Mouse (Mus musculus): ENCODE measurements at regions not wholly inside any gene's neighbourhood (a gene's known extent, or its start where the extent isn't known, plus 50 kb on each side); places are given as distances from the start of the nearest gene placed in this dataset.

- no peak for TF ChIP-seq POLR2A (IDR thresholded peaks at IDR 0.05; ENCODE audit: borderline replicate concordance, insufficient read depth, low read length)
- TF ChIP-seq CTCF (IDR thresholded peaks at IDR 0.05; ENCODE audit: borderline replicate concordance, insufficient read depth, low read depth, low read length): no peak
- Histone ChIP-seq H3K27me3 (ENCODE audit: control insufficient read depth, insufficient read depth, low read length) (no peaks in the 10 kb centered on the region), H3K4me1 (ENCODE audit: control insufficient read depth, insufficient read depth, low read length) (no peaks in the 10 kb centered on the region), H3K27ac (ENCODE audit: insufficient read depth, low read length) (no peak overlapping the region), H3K4me3 (replicated peaks; ENCODE audit: insufficient read depth, low read depth, low read length) (no peak overlapping the region)
- DNase-seq: peak in 1 of 2 experiments; percentile 8
- WGBS: 4% methylated on average over 4 of the region's 4 CpGs
Observed at GRCm38 (mm10) chr11:45767081-45767480, 84.8 kb upstream of the Clint1 start.

DNA sequence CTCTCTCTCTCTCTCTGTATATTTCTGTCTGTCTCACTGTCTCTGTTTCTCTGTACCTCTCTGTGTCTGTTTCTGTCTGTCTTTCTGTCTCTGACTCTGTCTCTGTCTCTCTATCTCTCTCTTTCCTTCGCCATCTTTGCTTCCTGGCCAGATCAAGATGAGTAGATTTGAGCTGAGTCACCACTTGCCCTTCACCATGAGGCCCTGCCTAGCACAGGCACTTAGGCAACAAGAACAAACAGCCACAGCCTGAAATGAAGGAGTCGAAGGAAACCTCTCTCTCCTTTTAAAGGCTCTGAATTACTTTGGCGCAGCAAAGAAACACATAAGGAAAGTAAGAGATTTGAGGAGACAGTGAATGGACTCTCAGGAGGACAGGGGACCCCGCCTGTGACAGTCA is 69.4 kb upstream of the Clint1 start:
- no peaks in the 10 kb centered on the region for H3K4me1 ChIP-seq (ENCODE audit: control insufficient read depth, insufficient read depth, low read length)
- no peak overlapping the region for H3K27ac ChIP-seq (ENCODE audit: insufficient read depth, low read length)
- TF ChIP-seq POLR2A (IDR thresholded peaks at IDR 0.05; ENCODE audit: borderline replicate concordance, insufficient read depth, low read length) (no peak), CTCF (IDR thresholded peaks at IDR 0.05; ENCODE audit: borderline replicate concordance, insufficient read depth, low read depth, low read length) (no peak)
- no peak overlapping the region for H3K4me3 ChIP-seq (replicated peaks; ENCODE audit: insufficient read depth, low read depth, low read length)
- H3K27me3 ChIP-seq (ENCODE audit: control insufficient read depth, insufficient read depth, low read length): no peaks in the 10 kb centered on the region; the same call in 1 of the 2 replicates
- WGBS: 92% methylated on average over 4 of the region's 4 CpGs
- DNase-seq: no peak

GRCm38 (mm10) chr11:45785806-45786205 is 66.0 kb upstream of the Clint1 start:
- 81% methylated on average over 9 of the region's 9 CpGs for WGBS
- no peak for DNase-seq
- H3K27ac ChIP-seq (ENCODE audit: insufficient read depth, low read length): no peak overlapping the region
- H3K27me3 ChIP-seq (ENCODE audit: control insufficient read depth, insufficient read depth, low read length): no peaks in the 10 kb centered on the region
- no peak overlapping the region for H3K4me3 ChIP-seq (replicated peaks; ENCODE audit: insufficient read depth, low read depth, low read length)
- TF ChIP-seq CTCF (IDR thresholded peaks at IDR 0.05; ENCODE audit: borderline replicate concordance, insufficient read depth, low read depth, low read length): no peak
- no peak for TF ChIP-seq POLR2A (IDR thresholded peaks at IDR 0.05; ENCODE audit: borderline replicate concordance, insufficient read depth, low read length)
- H3K4me1 ChIP-seq (ENCODE audit: control insufficient read depth, insufficient read depth, low read length): no peaks in the 10 kb centered on the region

- TF ChIP-seq CTCF (IDR thresholded peaks at IDR 0.05; ENCODE audit: borderline replicate concordance, insufficient read depth, low read depth, low read length) (no peak), POLR2A (IDR thresholded peaks at IDR 0.05; ENCODE audit: borderline replicate concordance, insufficient read depth, low read length) (no peak)
- Histone ChIP-seq H3K4me1 (ENCODE audit: control insufficient read depth, insufficient read depth, low read length) (no peaks in the 10 kb centered on the region), H3K4me3 (replicated peaks; ENCODE audit: insufficient read depth, low read depth, low read length) (no peak overlapping the region), H3K27ac (ENCODE audit: insufficient read depth, low read length) (no peak overlapping the region), H3K27me3 (ENCODE audit: control insufficient read depth, insufficient read depth, low read length) (no peaks in the 10 kb centered on the region)
- 89% methylated on average over 5 of the region's 5 CpGs for whole genome bisulfite sequencing
- no peak for DNase-seq
Observed at GRCm38 (mm10) chr11:45787408-45787807, 64.4 kb upstream of the Clint1 start.

GRCm38 (mm10) chr11:45789886-45790285 is 62.0 kb upstream of the Clint1 start:
- WGBS: 76% methylated on average over 3 of the region's 3 CpGs
- no peaks in the 10 kb centered on the region for H3K4me1 ChIP-seq (ENCODE audit: control insufficient read depth, insufficient read depth, low read length)
- TF ChIP-seq POLR2A (IDR thresholded peaks at IDR 0.05; ENCODE audit: borderline replicate concordance, insufficient read depth, low read length) (no peak), CTCF (IDR thresholded peaks at IDR 0.05; ENCODE audit: borderline replicate concordance, insufficient read depth, low read depth, low read length) (no peak)
- no peaks in the 10 kb centered on the region for H3K27me3 ChIP-seq (ENCODE audit: control insufficient read depth, insufficient read depth, low read length)
- DNase-seq: peak in 1 of 2 experiments; percentile 10
- no peak overlapping the region for H3K27ac ChIP-seq (ENCODE audit: insufficient read depth, low read length)
- no peak overlapping the region for H3K4me3 ChIP-seq (replicated peaks; ENCODE audit: insufficient read depth, low read depth, low read length)

DNA sequence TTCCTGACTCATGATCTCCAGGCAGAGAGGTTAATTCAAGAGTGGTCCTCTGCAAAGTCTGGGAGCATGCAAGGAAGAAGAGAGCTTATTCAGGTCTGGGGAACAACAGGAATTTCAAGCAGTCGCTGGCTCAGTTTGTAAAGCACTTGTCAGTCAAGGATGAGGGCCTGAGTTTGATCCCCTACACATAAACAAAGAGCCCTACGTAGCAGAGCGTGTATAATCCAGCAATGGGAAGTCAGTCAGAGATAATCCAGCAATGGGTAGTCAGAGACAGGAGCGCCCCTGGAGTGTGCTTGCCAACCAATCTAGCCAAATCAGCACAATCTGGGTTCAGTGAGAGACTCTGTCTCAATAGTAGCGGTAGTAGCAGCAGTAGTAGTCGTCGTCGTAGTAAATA is 61.3 kb upstream of the Clint1 start:
- no peak for TF ChIP-seq POLR2A (IDR thresholded peaks at IDR 0.05; ENCODE audit: borderline replicate concordance, insufficient read depth, low read length)
- no peak for TF ChIP-seq CTCF (IDR thresholded peaks at IDR 0.05; ENCODE audit: borderline replicate concordance, insufficient read depth, low read depth, low read length)
- Histone ChIP-seq H3K27ac (ENCODE audit: insufficient read depth, low read length) (no peak overlapping the region), H3K4me3 (replicated peaks; ENCODE audit: insufficient read depth, low read depth, low read length) (no peak overlapping the region), H3K27me3 (ENCODE audit: control insufficient read depth, insufficient read depth, low read length) (no peaks in the 10 kb centered on the region), H3K4me1 (ENCODE audit: control insufficient read depth, insufficient read depth, low read length) (no peaks in the 10 kb centered on the region)
- no peak for DNase-seq
- WGBS: 60% methylated on average over 8 of the region's 8 CpGs

DNA sequence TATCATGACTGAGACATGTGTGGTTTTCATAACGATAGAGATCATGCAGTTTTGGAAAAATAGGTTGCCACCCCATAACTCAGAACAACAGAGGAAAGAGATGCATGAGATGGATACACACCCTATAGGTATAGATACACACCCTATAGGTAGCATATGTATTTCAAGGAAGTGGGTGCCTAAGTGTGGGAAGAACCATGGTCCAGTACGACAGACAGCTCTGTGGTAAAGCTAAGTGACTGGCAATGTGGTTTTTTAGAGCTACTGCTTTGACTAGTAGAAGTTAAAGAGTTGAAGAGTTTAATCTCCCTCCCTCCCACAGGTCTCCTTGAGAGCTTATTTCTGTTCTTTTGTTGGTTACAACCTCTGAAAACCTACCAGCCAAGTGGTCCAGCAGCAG is 60.2 kb upstream of the Clint1 start:
- Histone ChIP-seq H3K27ac (ENCODE audit: insufficient read depth, low read length) (no peak overlapping the region), H3K4me3 (replicated peaks; ENCODE audit: insufficient read depth, low read depth, low read length) (no peak overlapping the region), H3K4me1 (ENCODE audit: control insufficient read depth, insufficient read depth, low read length) (no peaks in the 10 kb centered on the region), H3K27me3 (ENCODE audit: control insufficient read depth, insufficient read depth, low read length) (no peaks in the 10 kb centered on the region; the same call in 1 of the 2 replicates)
- no peak for DNase-seq
- WGBS: 83% methylated on average over 2 of the region's 2 CpGs
- TF ChIP-seq POLR2A (IDR thresholded peaks at IDR 0.05; ENCODE audit: borderline replicate concordance, insufficient read depth, low read length): no peak
- TF ChIP-seq CTCF (IDR thresholded peaks at IDR 0.05; ENCODE audit: borderline replicate concordance, insufficient read depth, low read depth, low read length): no peak

DNA sequence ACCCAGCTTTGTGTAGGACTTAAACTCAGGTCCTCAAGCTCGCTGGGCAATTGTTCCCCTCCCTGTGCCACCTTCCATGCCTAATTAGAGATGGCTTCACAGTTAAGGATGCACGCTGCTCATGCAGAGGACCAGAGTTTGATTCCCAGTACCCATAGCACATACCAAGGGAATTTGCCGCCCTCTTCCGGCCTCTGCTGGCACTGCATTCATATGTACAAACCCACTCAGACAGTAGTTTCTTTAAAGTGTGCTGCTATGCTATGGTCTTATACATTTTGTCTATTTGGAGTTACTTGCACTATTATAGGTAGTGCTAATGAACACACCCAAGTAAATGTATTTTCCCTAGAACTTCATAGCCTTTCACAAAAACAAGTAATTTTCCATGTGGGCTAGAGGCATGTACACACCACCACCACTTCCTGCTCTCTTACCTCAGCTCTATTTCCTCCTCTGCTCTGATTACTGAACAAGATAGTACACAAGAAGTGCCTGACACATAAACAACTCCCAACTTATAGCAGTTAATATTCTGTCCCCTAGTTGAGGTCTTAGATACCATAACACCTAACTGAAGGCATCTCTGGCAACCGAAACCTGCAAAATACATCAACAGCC is 57.4 kb upstream of the Clint1 start:
- 85% methylated on average over 5 of the region's 5 CpGs for WGBS
- no peaks in the 10 kb centered on the region for H3K4me1 ChIP-seq (ENCODE audit: control insufficient read depth, insufficient read depth, low read length)
- H3K27ac ChIP-seq (ENCODE audit: insufficient read depth, low read length): no peak overlapping the region
- H3K27me3 ChIP-seq (ENCODE audit: control insufficient read depth, insufficient read depth, low read length): no peaks in the 10 kb centered on the region; the same call in 1 of the 2 replicates
- no peak for DNase-seq
- no peak for TF ChIP-seq CTCF (IDR thresholded peaks at IDR 0.05; ENCODE audit: borderline replicate concordance, insufficient read depth, low read depth, low read length)
- no peak for TF ChIP-seq POLR2A (IDR thresholded peaks at IDR 0.05; ENCODE audit: borderline replicate concordance, insufficient read depth, low read length)
- no peak overlapping the region for H3K4me3 ChIP-seq (replicated peaks; ENCODE audit: insufficient read depth, low read depth, low read length)

Data from cerebellum, adult 2 months (tissue).